Mouse (Mus musculus) MEL (cell line): Measurements from ENCODE around the gene Ggt5. TPM values are rescaled to one million over a fixed set of nuclear protein-coding genes. Genes with fewer than 3 reads are reported as not detected.

Source experiments
- DNase-seq: peaks from one replicate; pipeline ENCODE4 v3.0.0; 2011; ENCODE audit warnings: low read depth, low spot score
- H3K27ac ChIP-seq: 2 replicates; pipeline ENCODE4 v1.5.1; 2012; ENCODE audit warnings: low read depth, mild to moderate bottlenecking, control low read depth, low read length, moderate library complexity; ENCODE audit not compliant: control insufficient read depth
- H3K27me3 ChIP-seq, 2 experiments: fragments of 150-350 bp in 1 of 2; sonication (generic) in 1 of 2; 2 replicates each; pipeline ENCODE4 v1.6.1; 2012; ENCODE audit warnings: low read length in 2 of 2, mild to moderate bottlenecking in 2 of 2, improper control_type of control experiment in 1 of 2, moderate library complexity in 1 of 2; ENCODE audit not compliant: insufficient read depth in 2 of 2, control insufficient read depth in 1 of 2
- H3K36me3 ChIP-seq, 2 experiments: 2 replicates each; pipeline ENCODE4 v1.6.1; 2012 to 2014; ENCODE audit warnings: low read length in 2 of 2, improper control_type of control experiment in 1 of 2, inconsistent platforms in 1 of 2, mild to moderate bottlenecking in 1 of 2; ENCODE audit not compliant: insufficient read depth in 2 of 2, control insufficient read depth in 1 of 2
- H3K4me1 ChIP-seq, 2 experiments: fragments of 150-350 bp in 1 of 2; sonication (generic) in 1 of 2; 2 replicates each; pipeline ENCODE4 v1.6.1; 2012; ENCODE audit warnings: low read length in 2 of 2, improper control_type of control experiment in 1 of 2, mild to moderate bottlenecking in 1 of 2; ENCODE audit not compliant: insufficient read depth in 2 of 2, control insufficient read depth in 1 of 2
- H3K4me3 ChIP-seq, 2 experiments: fragments of 150-350 bp in 1 of 2; sonication (generic) in 1 of 2; 2 replicates each; pipeline ENCODE4 v1.5.1; 2012; ENCODE audit warnings: low read depth in 2 of 2, low read length in 2 of 2, mild to moderate bottlenecking in 2 of 2, moderate library complexity in 2 of 2, control low read depth in 1 of 2, improper control_type of control experiment in 1 of 2; ENCODE audit not compliant: control insufficient read depth in 1 of 2, insufficient read depth in 1 of 2
- H3K79me2 ChIP-seq: 2 replicates; pipeline ENCODE4 v1.6.1; 2012; ENCODE audit warnings: mild to moderate bottlenecking, low read length, moderate library complexity; ENCODE audit not compliant: control insufficient read depth, poor library complexity, insufficient read depth
- H3K9ac ChIP-seq: 2 replicates; pipeline ENCODE4 v1.6.1; 2012; ENCODE audit warnings: low read depth, mild to moderate bottlenecking, control low read depth, low read length, moderate library complexity; ENCODE audit not compliant: control insufficient read depth, poor library complexity, severe bottlenecking
- H3K9me3 ChIP-seq: fragments of 150-350 bp; sonication (generic); replicated peaks from 2 replicates; pipeline ENCODE4 v1.6.1; 2012; ENCODE audit warnings: mild to moderate bottlenecking, low read length, improper control_type of control experiment, moderate library complexity; ENCODE audit not compliant: insufficient read depth
- E2F4 ChIP-seq: IDR thresholded peaks from 2 replicates; pipeline ENCODE4 v1.6.1; 2011; ENCODE audit warnings: low read depth, low read length, improper control_type of control experiment, borderline replicate concordance
- ELF1 ChIP-seq: IDR thresholded peaks from 2 replicates; pipeline ENCODE4 v1.6.1; 2014; ENCODE audit warnings: low read depth, mild to moderate bottlenecking, inconsistent platforms, low read length, improper control_type of control experiment, moderate library complexity
- EP300 ChIP-seq, 2 experiments: IDR thresholded peaks; 2 replicates each; pipeline ENCODE4 v1.6.1; 2011; ENCODE audit warnings: improper control_type of control experiment in 2 of 2, low read length in 2 of 2, low read depth in 1 of 2, mild to moderate bottlenecking in 1 of 2
- GABPA ChIP-seq: IDR thresholded peaks from 2 replicates; pipeline ENCODE4 v1.6.1; 2012; ENCODE audit warnings: low read depth, mild to moderate bottlenecking, inconsistent platforms, low read length, improper control_type of control experiment, moderate library complexity
- HCFC1 ChIP-seq: IDR thresholded peaks from 2 replicates; pipeline ENCODE4 v1.6.1; 2012; ENCODE audit warnings: low read depth, mild to moderate bottlenecking, inconsistent platforms, low read length, improper control_type of control experiment, moderate library complexity
- JUND ChIP-seq: IDR thresholded peaks from 2 replicates; pipeline ENCODE4 v1.6.1; 2011; ENCODE audit warnings: low read depth, mild to moderate bottlenecking, improper control_type of control experiment, low read length
- MAX ChIP-seq: IDR thresholded peaks from 2 replicates; pipeline ENCODE4 v1.6.1; 2011; ENCODE audit warnings: low read length, improper control_type of control experiment
- MXI1 ChIP-seq: IDR thresholded peaks from 2 replicates; pipeline ENCODE4 v1.6.1; 2011; ENCODE audit warnings: mild to moderate bottlenecking, low read depth, low read length, improper control_type of control experiment
- MYB ChIP-seq: IDR thresholded peaks from 2 replicates; pipeline ENCODE4 v1.6.1; 2011; ENCODE audit warnings: mild to moderate bottlenecking, low read depth, low read length, improper control_type of control experiment
- NELFE ChIP-seq: IDR thresholded peaks from 2 replicates; pipeline ENCODE4 v1.6.1; 2011; ENCODE audit warnings: low read depth, low read length, improper control_type of control experiment
- NRF1 ChIP-seq: IDR thresholded peaks from 2 replicates; pipeline ENCODE4 v1.6.1; 2014; ENCODE audit warnings: low read depth, mild to moderate bottlenecking, inconsistent platforms, low read length, improper control_type of control experiment, moderate library complexity; ENCODE audit not compliant: poor library complexity, insufficient read depth, severe bottlenecking
- POLR2AphosphoS2 ChIP-seq: IDR thresholded peaks from 2 replicates; pipeline ENCODE4 v1.6.1; 2011; ENCODE audit warnings: low read length, improper control_type of control experiment
- POLR2AphosphoS5 ChIP-seq: IDR thresholded peaks from 2 replicates; pipeline ENCODE4 v1.6.1; 2012; ENCODE audit warnings: low read depth, borderline replicate concordance, mild to moderate bottlenecking, inconsistent platforms, low read length, moderate library complexity, mixed read lengths
- RCOR1 ChIP-seq: IDR thresholded peaks from 2 replicates; pipeline ENCODE4 v1.6.1; 2012; ENCODE audit warnings: low read depth, mild to moderate bottlenecking, inconsistent platforms, low read length, improper control_type of control experiment
- SMC3 ChIP-seq: IDR thresholded peaks from 2 replicates; pipeline ENCODE4 v1.6.1; 2011; ENCODE audit warnings: low read depth, low read length, improper control_type of control experiment
- TBP ChIP-seq: IDR thresholded peaks from 2 replicates; pipeline ENCODE4 v1.8.0; 2011; ENCODE audit warnings: low read depth, low read length, improper control_type of control experiment
- TCF12 ChIP-seq: IDR thresholded peaks from 2 replicates; pipeline ENCODE4 v1.6.1; 2014; ENCODE audit warnings: low read depth, mild to moderate bottlenecking, inconsistent platforms, low read length, improper control_type of control experiment, moderate library complexity
- USF1 ChIP-seq: IDR thresholded peaks from 2 replicates; pipeline ENCODE4 v1.6.1; 2014; ENCODE audit warnings: low read depth, mild to moderate bottlenecking, inconsistent platforms, low read length, improper control_type of control experiment, moderate library complexity
- USF2 ChIP-seq, 2 experiments: IDR thresholded peaks; 2 replicates each; pipeline ENCODE4 v1.6.1; 2011 to 2012; ENCODE audit warnings: improper control_type of control experiment in 2 of 2, low read length in 2 of 2, borderline replicate concordance in 1 of 2, inconsistent platforms in 1 of 2, low read depth in 1 of 2, mild to moderate bottlenecking in 1 of 2; ENCODE audit not compliant: insufficient read depth in 1 of 2
- ZC3H11A ChIP-seq: IDR thresholded peaks from 2 replicates; pipeline ENCODE4 v1.6.1; 2012; ENCODE audit warnings: low read depth, mild to moderate bottlenecking, inconsistent platforms, low read length, improper control_type of control experiment
- ZKSCAN1 ChIP-seq: IDR thresholded peaks from 2 replicates; pipeline ENCODE4 v1.6.1; 2012; ENCODE audit warnings: low read depth, mild to moderate bottlenecking, inconsistent platforms, low read length, improper control_type of control experiment, moderate library complexity
- polyA plus RNA-seq, 2 experiments: library from polyadenylated mRNA; stranded (reverse) in 1 of 2; unstranded in 1 of 2; fragments of >175 nt in 1 of 2; fragments of >200 nt in 1 of 2; gene quantifications; 2 replicates each; pipeline versions ENCODE4 v1.2.1 to v1.2.4; 2012; ENCODE audit warnings: low replicate concordance in 2 of 2, low read depth in 1 of 2; ENCODE audit not compliant: insufficient read length in 2 of 2, insufficient read depth in 1 of 2, missing spikeins in 1 of 2
- total RNA-seq: library from RNA; depleted of rRNA; stranded (reverse); fragments of 300-350 nt; gene quantifications from 2 replicates; pipeline ENCODE4 v1.2.3, GENCODE M21; 2012

The Ggt5 gene
- total and polyA plus RNA-seq, 3 experiments, result 0.11 TPM; not detected in 2

DNA sequence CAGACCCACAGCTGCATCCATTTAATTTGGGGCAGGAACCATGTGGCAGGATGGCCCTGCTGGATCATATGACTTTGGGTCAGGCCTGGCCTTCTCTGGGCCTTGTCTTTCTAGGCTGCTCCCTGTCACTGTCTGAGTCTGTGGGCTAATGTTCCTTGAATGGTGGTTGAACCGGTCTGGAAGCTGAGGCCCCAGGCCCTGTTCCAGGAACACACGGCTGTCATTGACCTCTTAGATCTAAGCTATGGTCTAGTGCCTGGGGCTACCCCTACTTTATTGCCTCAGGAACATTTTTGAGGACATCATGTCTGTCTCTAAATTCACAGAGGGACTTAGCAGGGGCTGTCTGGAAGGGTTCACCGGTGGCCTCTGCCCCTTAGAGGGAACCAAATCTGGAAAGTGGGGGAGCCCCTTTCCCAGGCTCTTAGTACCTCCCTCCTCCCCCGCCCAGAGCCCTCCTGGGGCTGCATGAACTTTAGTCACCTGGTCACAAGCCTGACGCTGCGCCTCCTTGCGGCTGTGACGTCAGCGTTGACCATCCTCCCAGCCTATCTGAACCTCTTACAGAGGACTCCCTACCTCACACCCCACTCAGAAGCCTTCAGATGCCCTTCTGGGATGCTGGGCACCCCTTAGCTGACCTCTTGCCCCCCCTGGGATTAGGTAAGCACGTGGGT is 18.0 kb upstream of the Ggt5 start:
- H3K79me2 ChIP-seq, result no peaks in the 10 kb centered on the region
- no peak overlapping the region for H3K4me3 ChIP-seq
- TF ChIP-seq SMC3, result no peak
- TF ChIP-seq JUND, result no peak
- no peak for TF ChIP-seq USF2 (IDR thresholded peaks at IDR 0.05; ENCODE audit: borderline replicate concordance in 1 of 2, insufficient read depth in 1 of 2, low read depth in 1 of 2, low read length in 2 of 2)
- TF ChIP-seq NELFE, result no peak
- no peak for TF ChIP-seq HCFC1
- no peak for TF ChIP-seq EP300 (IDR thresholded peaks at IDR 0.05; ENCODE audit: low read depth in 1 of 2, low read length in 2 of 2)
- TF ChIP-seq MYB, result no peak
- no peak for TF ChIP-seq ELF1
- no peak for TF ChIP-seq MAX
- TF ChIP-seq E2F4, result no peak
- TF ChIP-seq POLR2AphosphoS5, result no peak
- DNase-seq, result no peak
- H3K9ac ChIP-seq, result no peak overlapping the region
- no peaks in the 10 kb centered on the region for H3K9me3 ChIP-seq
- peaks cover 0 to 19% of the 10 kb centered on the region in 2 experiments; a peak in 2 of 4 replicates for H3K4me1 ChIP-seq
- H3K27ac ChIP-seq, result no peak overlapping the region
- H3K27me3 ChIP-seq, result peaks cover 0 to 2% of the 10 kb centered on the region in 2 experiments; a peak in 1 of 4 replicates
- H3K36me3 ChIP-seq, result peaks cover 0 to 14% of the 10 kb centered on the region in 2 experiments; a peak in 2 of 4 replicates

DNA sequence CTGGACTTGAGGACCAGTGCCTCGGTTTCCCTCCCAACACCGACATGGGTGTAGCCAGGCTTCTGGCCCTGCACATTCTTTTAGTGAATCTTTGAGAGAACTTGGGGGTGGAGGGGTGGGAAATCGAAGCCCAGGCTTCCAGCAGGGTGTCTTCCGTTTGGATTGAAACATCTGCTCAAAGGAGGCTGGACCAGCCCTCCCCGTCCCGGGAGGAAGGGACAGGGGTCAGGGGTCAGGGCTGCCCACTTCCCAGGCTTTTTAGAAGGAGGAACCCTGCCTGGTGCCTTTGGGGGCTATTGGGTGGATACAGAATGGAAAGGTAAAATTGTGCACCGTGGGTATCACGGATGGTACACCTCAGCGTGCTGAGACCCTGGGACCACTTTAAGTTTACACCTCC is 17.2 kb upstream of the Ggt5 start:
- peaks cover 0 to 3% of the 10 kb centered on the region in 2 experiments; a peak in 2 of 4 replicates for H3K27me3 ChIP-seq
- TF ChIP-seq TBP, result no peak
- no peak for TF ChIP-seq MXI1
- TF ChIP-seq USF1, result no peak
- no peak for TF ChIP-seq MAX
- no peak for TF ChIP-seq ZKSCAN1
- TF ChIP-seq POLR2AphosphoS5, result no peak
- TF ChIP-seq NRF1, result no peak
- no peak for TF ChIP-seq TCF12
- TF ChIP-seq RCOR1, result no peak
- TF ChIP-seq POLR2AphosphoS2, result no peak
- TF ChIP-seq GABPA, result no peak
- no peak for TF ChIP-seq HCFC1
- TF ChIP-seq ZC3H11A, result no peak
- TF ChIP-seq, all 39 proteins: peak for 0

More for the DNA sequence above, 17.2 kb upstream of the Ggt5 start:
- no peak overlapping the region for H3K27ac ChIP-seq
- no peak for DNase-seq
- no peaks in the 10 kb centered on the region for H3K9me3 ChIP-seq
- H3K4me3 ChIP-seq, result no peak overlapping the region
- H3K9ac ChIP-seq, result no peak overlapping the region
- peaks cover 0 to 14% of the 10 kb centered on the region in 2 experiments; a peak in 1 of 4 replicates for H3K36me3 ChIP-seq
- H3K79me2 ChIP-seq, result no peaks in the 10 kb centered on the region
- peaks cover 0 to 18% of the 10 kb centered on the region in 2 experiments; a peak in 2 of 4 replicates for H3K4me1 ChIP-seq
